Mouse (Mus musculus) spleen, postnatal 10 days (tissue): Measurements from ENCODE around the gene Sfi1.
"Not testable (repeated sequence)": the region's sequence is repeated elsewhere in the genome, so short reads cannot be mapped to it uniquely, and the experiment has no call there.

Experiments
- DNase-seq, 2 experiments: peaks; one replicate each; pipeline ENCODE4 v3.0.0; 2021 to 2022; ENCODE audit warnings: low spot score in 2 of 2

Gene Sfi1

DNA sequence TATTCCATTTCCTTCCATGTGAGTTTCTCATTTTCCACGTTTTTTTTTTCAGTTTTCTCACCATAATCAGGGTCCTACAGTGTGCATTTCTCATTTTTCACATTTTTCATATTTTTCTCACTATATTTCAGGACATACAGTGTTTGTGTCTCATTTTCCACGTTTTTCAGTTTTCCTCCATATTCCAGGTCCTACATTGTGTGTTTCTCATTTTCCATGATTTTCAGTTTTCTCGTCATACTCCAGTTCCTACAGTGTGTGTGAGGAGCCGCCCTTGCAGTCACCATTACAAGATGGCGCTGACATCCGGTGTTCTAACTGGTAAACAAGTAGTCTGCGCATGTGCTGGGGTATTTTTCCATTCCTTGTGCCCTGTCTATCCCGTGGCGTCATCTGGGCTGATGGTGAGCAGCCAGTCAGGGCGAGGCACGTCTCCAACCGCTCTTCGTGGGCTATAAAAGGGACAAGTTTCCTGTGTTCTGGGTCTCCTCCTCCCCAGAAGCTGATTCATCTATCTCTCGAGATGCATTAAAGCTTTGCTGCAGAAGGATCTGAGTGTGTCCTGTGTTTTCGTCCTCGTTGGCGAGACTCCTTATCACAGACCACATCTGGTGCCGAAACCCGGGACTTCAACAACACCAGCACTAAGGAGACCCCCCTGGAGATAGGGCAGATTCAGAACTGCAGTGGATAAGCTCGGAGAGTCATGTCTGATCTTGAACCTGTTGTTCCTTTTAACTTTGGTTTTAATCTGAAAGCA is 88.6 kb downstream of the Sfi1 start:
- peak in 1 of 2 experiments; percentile 74 for DNase-seq

DNA sequence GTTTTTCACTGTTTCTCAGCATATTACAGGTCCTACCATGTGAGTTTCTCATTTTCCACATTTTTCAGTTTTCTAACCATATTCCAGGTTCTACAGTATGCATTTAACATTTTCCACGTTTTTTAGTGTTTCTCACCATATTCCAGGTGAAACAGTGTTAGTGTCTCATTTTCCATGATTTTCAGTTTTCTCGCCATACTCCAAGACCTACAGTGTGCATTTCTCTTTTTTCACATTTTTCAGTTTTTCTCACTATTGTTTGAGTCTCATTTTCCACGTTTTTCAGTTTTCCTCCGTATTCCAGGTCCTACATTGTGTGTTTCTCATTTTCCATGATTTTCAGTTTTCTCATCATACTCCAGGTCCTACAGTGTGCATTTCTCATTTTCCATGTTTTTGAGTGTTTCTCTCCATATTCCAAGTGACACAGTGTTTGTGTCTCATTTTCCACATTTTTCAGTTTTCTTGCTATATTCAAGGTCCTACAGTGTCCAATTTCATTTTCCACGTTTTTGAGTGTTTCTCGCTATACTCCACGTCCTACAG is 89.6 kb downstream of the Sfi1 start:
- DNase-seq, result peak in 1 of 2 experiments; percentile 27

DNA sequence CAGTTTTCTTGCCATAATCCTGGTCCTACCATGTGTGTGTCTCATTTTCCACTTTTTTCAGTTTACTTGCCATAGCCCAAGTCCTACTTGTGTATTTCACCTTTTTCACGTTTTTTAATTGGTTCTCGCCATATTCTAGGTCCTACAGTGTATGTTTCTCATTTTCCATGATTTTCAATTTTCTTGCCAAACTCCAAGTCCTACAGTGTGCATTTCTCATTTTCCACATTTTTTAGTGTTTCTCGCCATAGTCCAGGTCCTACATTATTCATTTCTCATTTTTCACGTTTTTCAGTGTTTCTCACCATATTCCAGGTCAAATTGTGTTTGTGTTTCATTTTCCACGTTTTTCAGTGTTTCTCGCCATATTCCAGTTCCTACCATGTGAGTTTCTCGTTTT is 90.6 kb downstream of the Sfi1 start:
- DNase-seq, result not testable (repeated sequence)

- DNase-seq, result peak in 1 of 2 experiments; percentile 74
These were observed 91.3 kb downstream of the Sfi1 start for GRCm38 (mm10) chr11:3101875-3102494.

GRCm38 (mm10) chr11:3101072-3101874 is 92.0 kb downstream of the Sfi1 start:
- DNase-seq, result peak in 1 of 2 experiments; percentile 67

DNA sequence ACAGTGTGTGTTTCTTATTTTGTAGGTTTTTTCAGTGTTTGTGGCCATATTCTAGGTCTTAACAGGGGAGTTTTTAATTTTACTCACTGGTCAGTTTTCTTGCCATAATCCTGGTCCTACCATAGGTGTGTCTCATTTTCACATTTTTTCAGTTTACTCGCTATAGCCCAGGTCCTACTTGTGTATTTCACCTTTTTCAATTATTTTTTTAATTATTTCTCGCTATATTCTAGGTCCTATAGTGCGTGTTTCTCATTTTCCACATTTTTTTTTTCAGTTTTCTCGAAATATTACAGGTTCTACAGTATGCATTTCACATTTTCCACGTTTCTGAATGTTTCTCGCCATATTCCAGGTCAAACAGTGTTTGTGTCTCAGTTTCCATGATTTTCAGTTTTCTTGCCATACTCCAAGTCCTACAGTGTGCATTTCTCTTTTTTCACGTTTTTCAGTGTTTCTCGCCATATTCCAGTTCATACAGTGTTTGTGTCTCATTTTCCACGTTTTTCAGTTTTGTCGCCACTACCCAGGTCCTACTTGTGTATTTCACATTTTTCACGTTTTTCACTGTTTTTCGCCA is 93.1 kb downstream of the Sfi1 start:
- DNase-seq, result peak in 1 of 2 experiments; percentile 46
